Mouse (Mus musculus) kidney, postnatal 10 days (tissue): ENCODE measurements around the gene Mapt.
A peak's percentile ranks its signal among the peaks of the same experiment; 100 is the strongest.

ENCODE experiments used
- DNase-seq: peaks from one replicate; pipeline ENCODE4 v3.0.0; 2021; ENCODE audit warnings: mixed read lengths

Mapt gene

GRCm38 (mm10) chr11:104279049-104279448 is 47.9 kb downstream of the Mapt start:
- no peak for DNase-seq

GRCm38 (mm10) chr11:104279538-104279937 is 48.3 kb downstream of the Mapt start:
- DNase-seq, result no peak

- no peak for DNase-seq
These were observed 50.3 kb downstream of the Mapt start for GRCm38 (mm10) chr11:104281501-104281900.

DNA sequence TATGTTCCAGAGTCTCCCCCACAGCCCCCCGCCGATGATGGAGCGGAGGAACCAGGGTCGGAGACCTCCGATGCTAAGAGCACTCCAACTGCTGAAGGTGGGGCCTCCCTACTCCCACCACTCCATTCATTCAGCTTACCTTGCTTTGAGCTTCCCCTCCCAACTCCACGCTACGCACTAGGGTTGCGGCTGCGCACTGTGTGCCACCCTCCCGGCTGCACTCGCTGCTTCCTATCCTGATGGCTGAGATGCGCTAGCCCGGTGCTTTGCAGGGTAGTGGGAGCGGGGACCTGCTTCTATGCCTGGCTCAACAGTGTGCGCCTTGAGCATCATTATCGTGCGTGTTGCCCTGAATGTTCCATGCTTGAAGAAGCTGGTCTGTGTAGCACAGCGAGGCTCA is 55.9 kb downstream of the Mapt start:
- DNase-seq, result no peak

DNA sequence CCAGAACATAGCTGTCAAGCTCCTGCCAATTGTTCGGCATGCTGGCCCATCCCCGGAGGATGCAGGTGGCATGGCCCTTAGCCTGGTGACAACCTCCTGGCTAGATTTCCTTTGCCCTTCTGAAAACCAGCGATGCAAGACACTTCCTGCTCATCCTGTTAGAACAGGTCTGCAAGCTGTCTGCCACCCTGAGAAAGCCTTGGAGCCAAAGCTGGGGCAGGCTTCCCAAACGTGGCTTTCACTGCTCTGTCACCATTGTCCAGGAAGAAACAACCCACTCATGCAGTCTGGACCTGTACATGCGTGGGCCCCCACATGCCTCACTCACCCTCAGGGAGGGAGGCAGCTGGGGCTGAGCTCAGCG is 57.6 kb downstream of the Mapt start:
- peak; percentile 36 for DNase-seq

GRCm38 (mm10) chr11:104289199-104290031 is 58.2 kb downstream of the Mapt start:
- peak; percentile 79 for DNase-seq

- DNase-seq, result no peak
These were observed 61.4 kb downstream of the Mapt start for GRCm38 (mm10) chr11:104292443-104293220.

DNA sequence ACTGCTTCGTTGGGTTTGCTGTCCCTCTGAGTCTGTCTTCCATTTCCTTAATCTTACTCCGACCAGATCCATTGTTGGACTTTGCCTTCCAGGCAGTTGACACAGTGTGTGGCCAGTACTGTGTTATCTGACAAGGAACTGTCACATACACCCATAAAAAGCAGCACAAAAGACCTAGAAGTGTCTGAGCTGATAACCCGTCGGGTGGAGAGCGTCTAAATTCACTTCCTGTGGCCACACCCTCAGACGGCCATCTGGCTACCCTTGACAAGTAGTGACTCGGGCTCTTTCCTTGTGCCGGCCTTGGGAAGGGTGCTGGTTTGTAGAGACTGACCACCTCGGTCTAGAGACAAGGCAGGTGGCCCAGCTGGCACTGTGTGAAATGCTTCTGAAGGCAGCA is 62.1 kb downstream of the Mapt start:
- DNase-seq, result no peak

DNA sequence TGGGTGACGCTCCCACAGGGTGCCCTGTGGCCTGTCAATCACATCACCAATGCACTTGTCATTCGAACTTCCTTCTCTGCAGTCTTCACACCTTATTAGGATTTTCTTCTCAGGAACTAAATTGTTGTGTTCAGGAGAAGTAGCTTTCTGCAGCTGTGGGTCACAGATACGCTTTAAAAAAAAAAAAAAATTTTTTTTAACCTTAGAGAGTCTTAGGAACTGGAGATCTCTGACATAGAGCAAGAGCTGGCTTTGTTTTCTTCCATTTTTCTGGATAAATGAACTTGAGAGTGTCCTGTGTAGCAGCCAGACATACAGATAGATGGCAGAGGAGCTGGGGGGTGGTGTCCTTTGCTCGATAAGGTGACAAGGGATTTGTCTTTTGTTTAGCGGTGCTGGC is 64.0 kb downstream of the Mapt start:
- DNase-seq, result no peak

DNA sequence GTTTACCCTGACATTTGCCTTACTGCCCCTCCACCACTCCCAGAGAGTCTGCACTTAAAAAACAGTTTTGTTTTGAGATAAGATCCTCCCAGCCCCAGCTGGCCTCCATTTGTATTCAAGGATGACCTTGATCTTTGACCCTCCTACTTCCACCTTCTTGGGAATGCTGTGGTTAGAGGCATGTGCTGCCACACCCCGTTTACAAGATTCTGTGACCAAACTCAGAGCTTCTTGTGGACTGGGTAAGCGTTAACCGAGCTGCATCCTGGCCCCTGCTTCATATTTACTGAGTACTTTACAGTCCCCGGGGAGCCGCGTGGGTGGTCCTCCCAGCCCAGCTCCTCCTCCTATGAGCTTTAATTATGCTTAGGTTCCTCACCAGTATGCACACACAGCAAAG is 64.5 kb downstream of the Mapt start:
- peak; percentile 18 for DNase-seq

GRCm38 (mm10) chr11:104297671-104298070 is 66.5 kb downstream of the Mapt start:
- peak; percentile 16 for DNase-seq

GRCm38 (mm10) chr11:104302628-104303027 is 71.4 kb downstream of the Mapt start:
- no peak for DNase-seq

- no peak for DNase-seq
These were observed 72.1 kb downstream of the Mapt start for GRCm38 (mm10) chr11:104303088-104303960.

- no peak for DNase-seq
These were observed 74.5 kb downstream of the Mapt start for GRCm38 (mm10) chr11:104305711-104306110.

GRCm38 (mm10) chr11:104306483-104306882 is 75.3 kb downstream of the Mapt start:
- DNase-seq, result no peak

GRCm38 (mm10) chr11:104307136-104307535 is 75.9 kb downstream of the Mapt start:
- DNase-seq, result no peak

DNA sequence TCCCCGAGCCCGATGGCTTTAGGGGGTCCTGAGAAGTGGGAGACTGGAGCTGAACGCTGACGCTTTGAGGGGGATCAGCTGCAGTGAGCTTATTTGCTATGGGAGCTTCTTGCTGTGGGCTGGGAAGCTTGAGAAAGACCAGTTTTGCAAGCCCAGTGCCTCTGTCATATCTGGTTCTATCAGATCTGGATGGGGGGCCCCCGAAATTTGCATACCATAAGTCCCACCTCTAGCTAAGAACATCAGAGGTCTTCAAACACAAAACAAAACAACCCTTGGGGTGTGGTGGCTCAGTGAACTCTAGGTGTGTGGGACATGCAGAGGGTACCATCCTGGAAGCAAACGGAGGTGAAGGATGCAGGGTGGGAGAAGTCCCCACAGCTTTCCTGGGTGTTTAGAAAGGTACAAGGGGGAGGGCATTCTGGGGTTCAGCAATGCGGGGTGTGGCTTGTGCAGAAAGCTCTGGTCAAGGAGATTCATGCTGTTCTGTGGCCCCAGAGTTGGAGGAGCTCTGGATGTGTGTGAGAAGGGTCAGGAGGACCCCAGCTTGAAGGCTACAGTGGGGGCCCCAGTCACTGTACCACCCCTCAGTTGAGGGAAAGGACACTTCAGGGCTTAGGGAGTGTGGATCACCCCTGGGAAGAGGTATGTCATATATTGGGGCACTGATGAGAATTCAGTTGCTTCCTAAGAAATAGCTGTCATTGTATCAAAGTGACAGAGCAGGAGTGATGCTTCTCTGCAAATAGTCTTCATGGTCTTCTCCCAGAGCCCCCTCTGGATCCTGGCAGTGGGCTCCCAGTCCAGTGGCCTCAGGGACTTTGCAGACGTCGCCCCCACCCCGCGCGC is 78.4 kb downstream of the Mapt start:
- no peak for DNase-seq

GRCm38 (mm10) chr11:104310226-104310887 is 79.2 kb downstream of the Mapt start:
- no peak for DNase-seq

DNA sequence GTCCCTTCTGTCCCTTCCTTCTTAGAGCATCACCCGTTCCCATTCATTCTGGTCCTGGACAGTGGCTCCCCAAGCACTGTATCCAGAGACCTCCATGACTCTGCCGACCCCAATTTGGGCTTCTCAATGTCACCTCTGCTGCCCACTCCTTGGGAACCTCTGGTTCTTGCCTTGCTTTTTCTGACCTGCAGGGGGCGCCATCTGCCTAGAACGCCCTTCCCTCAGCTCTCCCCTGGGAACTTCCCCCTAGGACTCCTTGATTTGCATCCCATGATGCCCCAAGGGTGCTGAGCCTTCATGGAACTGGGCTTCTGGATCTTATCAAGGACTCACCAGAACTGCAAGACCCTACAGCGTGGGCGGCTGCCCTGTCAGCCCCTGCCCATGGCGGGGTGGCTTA is 80.5 kb downstream of the Mapt start:
- no peak for DNase-seq

GRCm38 (mm10) chr11:104315703-104316102 is 84.5 kb downstream of the Mapt start:
- DNase-seq, result peak; percentile 85

DNA sequence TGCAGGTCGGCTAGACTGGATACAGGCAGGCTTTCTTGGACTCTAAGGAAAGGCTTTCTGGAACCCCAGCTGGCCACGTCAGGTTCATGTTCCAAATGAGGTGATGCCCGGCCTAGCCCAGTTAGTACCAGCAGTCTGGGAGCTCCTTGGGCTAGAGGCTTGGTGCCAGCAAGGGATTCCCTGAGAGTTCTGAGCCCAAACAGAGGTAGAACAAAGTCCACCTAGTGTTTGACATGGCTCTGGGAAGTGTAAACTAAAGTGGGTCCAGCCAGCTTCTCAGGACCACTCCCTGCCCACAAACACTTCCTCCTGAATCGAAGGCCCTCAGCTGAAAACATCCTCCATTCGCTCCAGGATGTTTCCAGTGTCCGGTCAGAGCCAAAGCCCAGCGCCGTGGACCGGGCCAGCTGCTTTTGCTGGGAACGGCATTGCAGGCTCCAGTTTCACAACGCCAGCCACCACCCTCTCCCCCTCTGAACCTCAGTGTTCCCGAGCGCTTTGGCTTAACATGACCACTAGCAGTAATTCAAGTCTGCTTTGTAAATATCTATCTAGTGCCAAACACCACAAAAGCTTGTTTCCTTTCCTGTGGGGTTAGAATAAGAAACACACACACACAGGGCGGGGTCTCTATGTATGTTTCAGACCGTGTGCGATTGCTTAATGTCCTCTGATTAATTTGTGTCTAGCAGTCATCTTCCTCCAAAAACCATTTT is 85.7 kb downstream of the Mapt start:
- DNase-seq, result peak; percentile 58
